ENCODE assay signal across 10 mouse cellular contexts in the genomic region with DNA sequence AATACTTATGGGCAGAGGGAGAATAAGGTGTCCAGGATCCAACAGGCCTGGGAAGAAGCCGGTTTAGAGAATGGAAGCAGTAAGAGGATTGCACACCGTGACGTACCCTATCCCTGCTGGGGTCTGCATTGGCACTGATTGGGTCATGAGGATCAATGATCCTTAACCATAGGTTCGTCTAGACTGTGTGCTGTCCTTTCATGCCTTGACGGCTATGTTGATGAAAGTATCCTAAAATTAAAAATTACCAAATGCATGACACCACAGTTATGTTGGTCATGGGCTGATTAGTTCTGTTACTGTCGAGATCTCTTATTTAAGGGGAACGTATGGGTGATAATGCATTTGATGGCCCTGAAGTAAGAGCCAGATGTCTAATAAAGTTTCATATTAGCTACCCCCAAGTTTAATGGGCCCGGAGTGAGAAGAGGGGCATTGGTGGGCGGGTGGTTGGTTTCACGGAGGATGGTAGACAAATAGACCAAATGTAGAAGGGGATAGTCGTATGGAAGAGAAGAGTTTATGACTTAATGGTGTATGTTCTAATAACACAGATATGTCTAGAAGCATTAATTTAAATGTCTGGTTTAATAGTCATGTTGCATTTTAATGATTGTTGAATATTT.
DNase-seq lines count a peak whose midpoint lies in the region; ATAC-seq and TF ChIP-seq lines count a peak whose summit lies in the region.
"Had no signal": no experiment of that assay in that cellular context is flagged by ENCODE, and none has a peak within 500 bp of the region (broad histone marks: within the 10 kb centered on the region; RNA-seq: fewer than 3 reads in every experiment).

No protein-coding gene starts in this region.

- no peak overlapping the region for H3K4me2 ChIP-seq in heart, embryonic 12.5 days
- no peak overlapping the region for H3K4me2 ChIP-seq in forebrain, embryonic 13.5 days
- H3K4me2 ChIP-seq in limb, embryonic 15.5 days: no peak overlapping the region
- H3K4me2 ChIP-seq: neural tube, embryonic 12.5 days had no signal

- H3K4me1 ChIP-seq in heart, embryonic 12.5 days (replicated peaks): no peaks in the 10 kb centered on the region
- H3K4me1 ChIP-seq in forebrain, embryonic 13.5 days: peaks cover 24% of the 10 kb centered on the region
- peaks cover 12% of the 10 kb centered on the region for H3K4me1 ChIP-seq in limb, embryonic 15.5 days

- DNase-seq in heart, postnatal 4 days: no peak
- DNase-seq in 3T3-L1 (ENCODE audit: low read depth, low spot score): peak; percentile 40
- no peak for DNase-seq in layer of hippocampus, adult 2 months (ENCODE audit: low spot score in 2 of 2)
- DNase-seq in urinary bladder, adult 18-20 months (ENCODE audit: low spot score in 2 of 2): no peak
- DNase-seq in B cell, adult 2 months: no peak

- no peaks in the 10 kb centered on the region for H3K36me3 ChIP-seq in heart, embryonic 12.5 days
- H3K36me3 ChIP-seq in forebrain, embryonic 13.5 days (ENCODE audit: poor library complexity, severe bottlenecking): no peaks in the 10 kb centered on the region
- no peaks in the 10 kb centered on the region for H3K36me3 ChIP-seq in limb, embryonic 15.5 days
- H3K36me3 ChIP-seq: neural tube, embryonic 12.5 days had no signal

- peak; percentile 93 for ATAC-seq in heart, embryonic 12.5 days (ENCODE audit: insufficient number of reproducible peaks, low FRiP score)
- peak; percentile 82 for ATAC-seq in forebrain, embryonic 13.5 days
- 0 out of 2 replicates have a peak, but pooled peaks have one; percentile 82 for ATAC-seq in limb, embryonic 15.5 days (ENCODE audit: insufficient number of reproducible peaks, low FRiP score, low TSS enrichment, low read depth)

- TF ChIP-seq CTCF in layer of hippocampus, adult 2 months (conservative IDR thresholded peaks at IDR 0.05): no peak

- WGBS in heart, embryonic 12.5 days: 86% methylated on average over 11 of the region's 11 CpGs
- WGBS in forebrain, embryonic 13.5 days: 90% methylated on average over 11 of the region's 11 CpGs
- WGBS in limb, embryonic 15.5 days: 72% methylated on average over 11 of the region's 11 CpGs

- peaks cover 9% of the 10 kb centered on the region; the same call in 1 of the 2 replicates for H3K9me3 ChIP-seq in heart, embryonic 12.5 days (replicated peaks)
- H3K9me3 ChIP-seq in forebrain, embryonic 13.5 days (replicated peaks): no peaks in the 10 kb centered on the region
- H3K9me3 ChIP-seq in limb, embryonic 15.5 days: no peaks in the 10 kb centered on the region

- H3K27ac ChIP-seq in heart, embryonic 12.5 days (ENCODE audit: poor library complexity, severe bottlenecking): no peak overlapping the region
- H3K27ac ChIP-seq in forebrain, embryonic 13.5 days: no peak overlapping the region
- H3K27ac ChIP-seq in limb, embryonic 15.5 days: no peak overlapping the region
- no peak overlapping the region for H3K27ac ChIP-seq in layer of hippocampus, adult 2 months
- H3K27ac ChIP-seq: neural tube, embryonic 12.5 days had no signal

- H3K9ac ChIP-seq in heart, embryonic 12.5 days: no peak overlapping the region
- no peak overlapping the region for H3K9ac ChIP-seq in forebrain, embryonic 13.5 days
- no peak overlapping the region for H3K9ac ChIP-seq in limb, embryonic 15.5 days
- H3K9ac ChIP-seq: neural tube, embryonic 12.5 days had no signal

- no peaks in the 10 kb centered on the region for H3K27me3 ChIP-seq in heart, embryonic 12.5 days (replicated peaks)
- H3K27me3 ChIP-seq in forebrain, embryonic 13.5 days: 0 out of 2 replicates have a peak, but pooled peaks cover 6% of the 10 kb centered on the region
- H3K27me3 ChIP-seq in limb, embryonic 15.5 days: no peaks in the 10 kb centered on the region

- no peak overlapping the region for H3K4me3 ChIP-seq in heart, embryonic 12.5 days
- no peak overlapping the region for H3K4me3 ChIP-seq in forebrain, embryonic 13.5 days
- H3K4me3 ChIP-seq in limb, embryonic 15.5 days: no peak overlapping the region
- H3K4me3 ChIP-seq in layer of hippocampus, adult 2 months: no peak overlapping the region
- H3K4me3 ChIP-seq: erythroblast, embryonic 14.5 days; neural tube, embryonic 12.5 days had no signal
